ENCODE assay signal across 8 mouse cellular contexts in genomic region chr3:146405213-146406006, GRCm38 (mm10). TPM values are rescaled to one million over a fixed set of nuclear protein-coding genes. Genes with fewer than 3 reads are reported as not detected.
DNase-seq lines count a peak whose midpoint lies in the region; ATAC-seq and TF ChIP-seq lines count a peak whose summit lies in the region.

No protein-coding gene starts in this region.

- no peak for TF ChIP-seq CTCF in testis, adult 2 months (IDR thresholded peaks at IDR 0.05; ENCODE audit: control insufficient read depth, insufficient read depth, insufficient replicate concordance, low read depth, low read length)
- TF ChIP-seq CTCF in small intestine, adult 2 months (IDR thresholded peaks at IDR 0.05; ENCODE audit: extremely low read depth, insufficient read length, insufficient replicate concordance, low read depth, low read length), result no peak

- H3K27ac ChIP-seq in testis, adult 2 months (ENCODE audit: control insufficient read depth, insufficient read depth, low read depth, low read length), result peak overlapping the region; percentile 98
- H3K27ac ChIP-seq in limb, embryonic 12.5 days, result peak overlapping the region; percentile 67
- H3K27ac ChIP-seq in small intestine, adult 2 months (ENCODE audit: insufficient read depth, low read depth, low read length), result peak overlapping the region; percentile 94

- peaks cover 5% of the 10 kb centered on the region for H3K36me3 ChIP-seq in testis, adult 2 months (ENCODE audit: control insufficient read depth, insufficient read depth, low read length)
- no peaks in the 10 kb centered on the region for H3K36me3 ChIP-seq in limb, embryonic 12.5 days
- no peaks in the 10 kb centered on the region for H3K36me3 ChIP-seq in small intestine, adult 2 months (ENCODE audit: control insufficient read depth, insufficient read depth, low read length)

- no peak for ATAC-seq in limb, embryonic 12.5 days (ENCODE audit: insufficient number of reproducible peaks, insufficient read depth, low FRiP score, low TSS enrichment, low read depth)

- peaks cover 15% of the 10 kb centered on the region for H3K4me1 ChIP-seq in testis, adult 2 months (ENCODE audit: control insufficient read depth, insufficient read depth, low read length)
- H3K4me1 ChIP-seq in limb, embryonic 12.5 days (replicated peaks), result peaks cover 25% of the 10 kb centered on the region
- peaks cover 20% of the 10 kb centered on the region; the same call in 1 of the 2 replicates for H3K4me1 ChIP-seq in small intestine, adult 2 months (ENCODE audit: control insufficient read depth, insufficient read depth, insufficient read length, low read length)

- H3K4me2 ChIP-seq in limb, embryonic 12.5 days, result peak overlapping the region; percentile 87

- TF ChIP-seq POLR2A in testis, adult 2 months (IDR thresholded peaks at IDR 0.05; ENCODE audit: control insufficient read depth, low read depth, low read length), result no peak
- TF ChIP-seq POLR2A in small intestine, adult 2 months (IDR thresholded peaks at IDR 0.05; ENCODE audit: low read depth, low read length), result no peak

- H3K9me3 ChIP-seq in limb, embryonic 12.5 days, result no peaks in the 10 kb centered on the region

- peak; percentile 36 for DNase-seq in embryo, embryonic 10.5 days (ENCODE audit: low spot score)
- DNase-seq in embryo, embryonic 9.5 days (ENCODE audit: extremely low spot score), result no peak
- no peak for DNase-seq in testis, postnatal 14 days (ENCODE audit: low spot score)
- no peak for DNase-seq in adrenal gland, postnatal 4 days (ENCODE audit: low spot score in 2 of 2)
- no peak for DNase-seq in layer of hippocampus, adult 11-12 months (ENCODE audit: low spot score)

- H3K4me3 ChIP-seq in testis, adult 2 months (ENCODE audit: control insufficient read depth, low read depth, low read length), result peak overlapping the region; percentile 99
- H3K4me3 ChIP-seq in limb, embryonic 12.5 days (replicated peaks), result peak overlapping the region; percentile 91
- peak overlapping the region; percentile 70 for H3K4me3 ChIP-seq in small intestine, adult 2 months (ENCODE audit: low read depth, low read length)

- H3K9ac ChIP-seq in limb, embryonic 12.5 days (replicated peaks), result peak overlapping the region; percentile 83

- 30% methylated on average over 18 of the region's 18 CpGs for WGBS in limb, embryonic 12.5 days
- WGBS in small intestine, adult 2 months, result 20% methylated on average over 18 of the region's 18 CpGs

- H3K27me3 ChIP-seq in testis, adult 2 months (ENCODE audit: control insufficient read depth, insufficient read depth, low read length), result no peaks in the 10 kb centered on the region
- no peaks in the 10 kb centered on the region for H3K27me3 ChIP-seq in limb, embryonic 12.5 days
- no peaks in the 10 kb centered on the region for H3K27me3 ChIP-seq in small intestine, adult 2 months (ENCODE audit: control insufficient read depth, insufficient read depth, low read length)

RNA-seq across cellular contexts. Expression of gene Ssx2ip, which starts 1.0 kb away (rescaled TPM):
- 91.9 and 94.7 TPM in 2 replicates for polyA plus RNA-seq in testis, adult 2 months (2012; rRNA removed)
- 19.6 and 21.6 TPM in 2 replicates for polyA plus RNA-seq in limb, embryonic 12.5 days (2016; fragmentation: Nextera tagmentation; extraction: Ambion mirVana)
- 6.3 and 9.6 TPM in 2 replicates for polyA plus RNA-seq in small intestine, adult 2 months (2012; rRNA removed)
- 10 to 100 TPM; 15.5 to 19.5 TPM for total RNA-seq in adrenal gland, postnatal 4 days (2021)

RNA-seq across cellular contexts. Expression of gene Ctbs, which starts 44.2 kb away (rescaled TPM):
- polyA plus RNA-seq in testis, adult 2 months (2012; rRNA removed), result 1.0 and 1.6 TPM in 2 replicates
- polyA plus RNA-seq in limb, embryonic 12.5 days (2016; fragmentation: Nextera tagmentation; extraction: Ambion mirVana), result 6.4 and 7.2 TPM in 2 replicates
- polyA plus RNA-seq in small intestine, adult 2 months (2012; rRNA removed), result 0.41 and 0.70 TPM in 2 replicates
- 10 to 100 TPM; 16.9 to 21.7 TPM for total RNA-seq in adrenal gland, postnatal 4 days (2021)
